Mouse (Mus musculus): ENCODE results near the gene Gm12845.

GRCm38 (mm10) chr4:117686354-117686753 lies 37.9 kb upstream of the Gm12845 start:
- TF ChIP-seq EP300 (IDR thresholded peaks at IDR 0.05; ENCODE audit: low read depth) (no peak), CTCF (IDR thresholded peaks at IDR 0.05; ENCODE audit: low read depth) (no peak)

Data from heart, postnatal 0 days (tissue).